Mouse (Mus musculus): Measurements from ENCODE around the gene Slc43a2. TPM values are rescaled to one million over a fixed set of nuclear protein-coding genes. Genes with fewer than 3 reads are reported as not detected.

Slc43a2 gene
- polyA plus RNA-seq, 1 experiment from 2014 or later, result 5.6 TPM

Small RNA genes within 50 kb of the gene (microRNA-seq; reads per million reads assigned to microRNA genes)
- not detected for gene Mir3971

Other genes starting within 250 kb of the Slc43a2 start
- 169 and 176 TPM in 2 replicates for gene Rpa1, start 183.4 kb upstream of the Slc43a2 start, polyA plus RNA-seq (2015; fragmentation: Nextera tagmentation; extraction: Ambion mirVana)
- 14.4 and 14.6 TPM in 2 replicates for gene Smyd4, start 183.3 kb upstream of the Slc43a2 start, polyA plus RNA-seq (2015; fragmentation: Nextera tagmentation; extraction: Ambion mirVana)
- 46.1 and 57.0 TPM in 2 replicates for gene Serpinf1, start 109.0 kb upstream of the Slc43a2 start, polyA plus RNA-seq (2015; fragmentation: Nextera tagmentation; extraction: Ambion mirVana)
- gene Serpinf2, start 92.1 kb upstream of the Slc43a2 start, polyA plus RNA-seq (2015; fragmentation: Nextera tagmentation; extraction: Ambion mirVana), result 0.89 and 4.3 TPM in 2 replicates
- gene Wdr81, start 77.0 kb upstream of the Slc43a2 start, polyA plus RNA-seq (2015; fragmentation: Nextera tagmentation; extraction: Ambion mirVana), result 4.5 and 4.8 TPM in 2 replicates
- 15.9 and 18.0 TPM in 2 replicates for gene Tlcd2, start 70.0 kb upstream of the Slc43a2 start, polyA plus RNA-seq (2015; fragmentation: Nextera tagmentation; extraction: Ambion mirVana)
- gene Prpf8, start 44.9 kb upstream of the Slc43a2 start, polyA plus RNA-seq (2015; fragmentation: Nextera tagmentation; extraction: Ambion mirVana), result 56.9 and 57.3 TPM in 2 replicates
- 0.66 and 0.83 TPM in 2 replicates for gene Rilp, start 21.6 kb upstream of the Slc43a2 start, polyA plus RNA-seq (2015; fragmentation: Nextera tagmentation; extraction: Ambion mirVana)
- 16.2 and 16.3 TPM in 2 replicates for gene Scarf1, start 18.2 kb upstream of the Slc43a2 start, polyA plus RNA-seq (2015; fragmentation: Nextera tagmentation; extraction: Ambion mirVana)
- 73.4 and 76.8 TPM in 2 replicates for gene Pitpna, start 56.4 kb downstream of the Slc43a2 start, polyA plus RNA-seq (2015; fragmentation: Nextera tagmentation; extraction: Ambion mirVana)
- 26.0 TPM in 2 replicates for gene Inpp5k, start 99.3 kb downstream of the Slc43a2 start, polyA plus RNA-seq (2015; fragmentation: Nextera tagmentation; extraction: Ambion mirVana)
- gene Myo1c, start 118.8 kb downstream of the Slc43a2 start, polyA plus RNA-seq (2015; fragmentation: Nextera tagmentation; extraction: Ambion mirVana), result 71.2 and 78.8 TPM in 2 replicates
- 113 and 118 TPM in 2 replicates for gene Crk, start 147.6 kb downstream of the Slc43a2 start, polyA plus RNA-seq (2015; fragmentation: Nextera tagmentation; extraction: Ambion mirVana)
- 953 and 961 TPM in 2 replicates for gene Ywhae, start 201.2 kb downstream of the Slc43a2 start, polyA plus RNA-seq (2015; fragmentation: Nextera tagmentation; extraction: Ambion mirVana)